Mouse (Mus musculus) heart, adult 2 months (tissue): Measurements from ENCODE around the gene Lrrc45. TPM values are rescaled to one million over a fixed set of nuclear protein-coding genes. Genes with fewer than 3 reads are reported as not detected.

Experiments
- DNase-seq, 2 experiments: peaks; one replicate each; pipeline ENCODE4 v3.0.0; 2021
- H3K27ac ChIP-seq: fragments of 200-600 bp; 2 replicates; pipeline ENCODE4 v1.8.1; 2022
- H3K27me3 ChIP-seq: fragments of 200-500 bp; 2 replicates; pipeline ENCODE4 v1.6.1; 2012; ENCODE audit warnings: mild to moderate bottlenecking, low read length, inconsistent platforms, mixed read lengths; ENCODE audit not compliant: control insufficient read depth, insufficient read depth
- H3K36me3 ChIP-seq: fragments of 200-500 bp; 2 replicates; pipeline ENCODE4 v1.6.1; 2012; ENCODE audit warnings: low read length, inconsistent platforms; ENCODE audit not compliant: control insufficient read depth, insufficient read depth
- H3K4me1 ChIP-seq: fragments of 200-500 bp; 2 replicates; pipeline ENCODE4 v1.6.1; 2011; ENCODE audit warnings: low read length; ENCODE audit not compliant: control insufficient read depth, insufficient read depth
- H3K4me3 ChIP-seq: fragments of 200-600 bp; 2 replicates; pipeline ENCODE4 v1.8.1; 2022
- H3K79me2 ChIP-seq: fragments of 200-500 bp; replicated peaks from 2 replicates; pipeline ENCODE4 v1.6.1; 2012; ENCODE audit warnings: mild to moderate bottlenecking, inconsistent platforms, low read length, moderate library complexity, mixed read lengths; ENCODE audit not compliant: control insufficient read depth, insufficient read depth
- H3K9ac ChIP-seq: fragments of 200-500 bp; 2 replicates; pipeline ENCODE4 v1.6.1; 2012; ENCODE audit warnings: low read depth, mild to moderate bottlenecking, control low read depth, inconsistent platforms, low read length, mixed read lengths
- CTCF ChIP-seq: fragments of 200-600 bp; IDR thresholded peaks from 2 replicates; pipeline ENCODE4 v1.8.1; 2022; ENCODE audit warnings: antibody characterized with exemption, mild to moderate bottlenecking, moderate library complexity
- EP300 ChIP-seq: fragments of 200-500 bp; IDR thresholded peaks from 2 replicates; pipeline ENCODE4 v1.6.1; 2011; ENCODE audit warnings: low read depth, low read length, control low read depth; ENCODE audit not compliant: insufficient read depth
- POLR2A ChIP-seq: fragments of 200-500 bp; IDR thresholded peaks from 2 replicates; pipeline ENCODE4 v1.6.1; 2011; ENCODE audit warnings: mild to moderate bottlenecking, low read depth, low read length, control low read depth; ENCODE audit not compliant: insufficient read depth
- WGBS: fragments of 180-500 bp; shearing (Covaris S2); methylation state at CpG from one replicate; pipeline ENCODE4 v1.1.7; 2018; 5-methylcytosine and 5-hydroxymethylcytosine counted together
- intact Hi-C: fragments of 180-260 bp; cut with DNase I; formaldehyde crosslinking; loops from one replicate; pipeline ENCODE4 v1.15.1; 2025
- polyA plus RNA-seq: library from polyadenylated mRNA; depleted of rRNA; stranded (reverse); fragments of >200 nt; gene quantifications from 2 replicates; pipeline ENCODE4 v1.2.3, GENCODE M21; 2012
- total RNA-seq, 2 experiments: library from RNA; stranded (reverse); gene quantifications; 2 replicates each; pipeline ENCODE4 v1.2.3; 2021

Lrrc45 gene
- total and polyA plus RNA-seq, 3 experiments: 4.2 to 12.7 (median 4.5) TPM

- WGBS: 22% methylated on average over 21 of the region's 21 CpGs
- TF ChIP-seq POLR2A (no peak), CTCF (no peak), EP300 (no peak)
- Histone ChIP-seq H3K9ac (peak overlapping the region; percentile 81), H3K4me3 (peak overlapping the region; percentile 58), H3K27ac (no peak overlapping the region), H3K79me2 (no peaks in the 10 kb centered on the region), H3K36me3 (no peaks in the 10 kb centered on the region), H3K27me3 (0 out of 2 replicates have a peak, but pooled peaks cover 1% of the 10 kb centered on the region), H3K4me1 (peaks cover 3% of the 10 kb centered on the region)
- intact Hi-C loops: loop anchor here (10.0 kb wide), 1 partner anchor 323 kb away; no protein-coding TSS in a partner anchor
- no peak for DNase-seq
These were observed 8.4 kb downstream of the Lrrc45 start for GRCm38 (mm10) chr11:120722067-120722630.

GRCm38 (mm10) chr11:120722761-120723382 is 9.1 kb downstream of the Lrrc45 start:
- Histone ChIP-seq H3K27ac (no peak overlapping the region), H3K27me3 (0 out of 2 replicates have a peak, but pooled peaks cover 1% of the 10 kb centered on the region), H3K79me2 (no peaks in the 10 kb centered on the region), H3K9ac (no peak overlapping the region), H3K36me3 (no peaks in the 10 kb centered on the region), H3K4me3 (no peak overlapping the region), H3K4me1 (peaks cover 3% of the 10 kb centered on the region)
- intact Hi-C loops: loop anchor here (10.0 kb wide), 1 partner anchor 322 kb away; no protein-coding TSS in a partner anchor
- WGBS: 91% methylated on average over 11 of the region's 11 CpGs
- no peak for DNase-seq
- TF ChIP-seq POLR2A (0 out of 2 replicates have a peak, but pooled peaks have one; percentile 5), EP300 (no peak), CTCF (no peak)

GRCm38 (mm10) chr11:120723509-120723908 is 9.8 kb downstream of the Lrrc45 start:
- no peaks in the 10 kb centered on the region for H3K36me3 ChIP-seq
- no peak overlapping the region for H3K9ac ChIP-seq
- intact Hi-C loops: loop anchor here (10.0 kb wide), 1 partner anchor 321 kb away; no protein-coding TSS in a partner anchor
- no peak for TF ChIP-seq CTCF
- TF ChIP-seq EP300: no peak
- TF ChIP-seq POLR2A: no peak
- no peaks in the 10 kb centered on the region for H3K79me2 ChIP-seq
- peaks cover 3% of the 10 kb centered on the region for H3K4me1 ChIP-seq
- H3K4me3 ChIP-seq: no peak overlapping the region
- DNase-seq: no peak
- no peak overlapping the region for H3K27ac ChIP-seq
- WGBS: 94% methylated on average over 7 of the region's 7 CpGs
- H3K27me3 ChIP-seq: 0 out of 2 replicates have a peak, but pooled peaks cover 1% of the 10 kb centered on the region

DNA sequence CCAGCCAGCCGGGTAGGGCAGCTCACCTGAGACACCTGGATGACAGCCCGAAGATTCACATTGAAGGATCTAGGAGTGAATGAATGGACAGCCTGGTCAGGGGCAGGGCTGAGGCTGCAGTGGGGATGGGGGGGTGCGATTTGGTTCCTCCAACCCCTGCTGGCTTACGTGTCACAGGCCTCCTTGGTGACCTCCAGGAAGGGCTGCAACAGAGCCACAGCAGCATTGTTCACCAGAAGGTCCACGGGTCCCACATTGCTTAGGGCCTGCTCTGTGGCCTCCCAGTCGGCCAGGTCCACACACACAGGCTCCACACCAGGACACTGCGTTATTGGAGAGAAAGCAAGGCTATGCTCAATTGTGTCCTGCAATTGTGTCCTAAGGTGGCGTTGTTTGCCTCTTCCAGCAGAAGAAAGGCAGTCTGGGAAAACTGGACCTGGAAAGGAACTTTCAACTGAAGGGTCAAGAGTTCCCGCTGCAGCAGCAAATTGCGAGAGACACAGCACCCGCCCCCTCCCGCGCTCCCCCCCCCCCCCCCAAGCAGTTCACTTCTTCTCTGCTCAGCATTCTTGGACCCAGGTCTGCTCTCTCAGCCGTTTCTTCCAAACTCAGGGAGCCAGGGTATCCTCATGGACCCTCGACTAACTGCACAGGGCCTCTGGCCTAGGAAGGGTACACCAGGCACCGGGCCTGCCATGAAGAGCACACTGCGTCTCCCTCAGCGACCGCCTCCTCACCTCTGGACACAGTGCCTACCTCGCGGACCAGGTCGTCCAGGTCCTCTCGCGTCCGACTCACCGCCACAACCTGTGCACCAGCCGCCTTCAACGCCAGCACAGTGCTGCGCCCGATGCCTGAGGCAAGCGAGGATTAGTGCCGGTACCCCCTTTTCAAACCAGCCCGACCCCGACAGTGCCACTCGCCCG is 12.8 kb downstream of the Lrrc45 start:
- Histone ChIP-seq H3K27me3 (0 out of 2 replicates have a peak, but pooled peaks cover 1% of the 10 kb centered on the region), H3K27ac (peak overlapping the region; percentile 51; the same call in 1 of the 2 replicates), H3K36me3 (no peaks in the 10 kb centered on the region), H3K9ac (peak overlapping the region; percentile 87), H3K79me2 (no peaks in the 10 kb centered on the region), H3K4me3 (peak overlapping the region; percentile 61), H3K4me1 (peaks cover 2% of the 10 kb centered on the region; the same call in 1 of the 2 replicates)
- 21% methylated on average over 34 of the region's 36 CpGs for WGBS
- no peak for DNase-seq
- intact Hi-C loops: loop anchor here (10.0 kb wide), 1 partner anchor 318 kb away; no protein-coding TSS in a partner anchor
- no peak for TF ChIP-seq EP300
- no peak for TF ChIP-seq POLR2A
- TF ChIP-seq CTCF: no peak

DNA sequence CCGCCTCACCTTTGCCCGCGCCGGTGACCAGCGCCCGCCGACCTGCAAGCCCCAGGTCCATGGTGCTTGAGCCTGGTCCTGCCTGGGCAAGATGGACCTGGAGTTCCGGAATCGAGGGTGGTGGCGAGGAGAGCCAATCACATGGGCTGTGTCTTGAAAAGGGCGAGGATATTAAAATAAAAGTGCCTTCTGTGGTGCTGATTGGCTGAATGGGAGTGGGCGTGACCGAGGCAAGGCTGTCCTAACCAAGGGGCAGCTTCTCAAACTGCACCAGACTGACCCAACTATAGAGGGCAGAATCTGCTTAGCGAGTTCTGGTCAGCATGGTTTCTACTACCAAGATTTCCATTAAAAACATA is 13.4 kb downstream of the Lrrc45 start, which contains the start of gene Dcxr:
Gene Dcxr (minus strand): TSS at position 113 of the 359 bp plus-strand sequence.
- Histone ChIP-seq H3K9ac (peak within 1 kb of the TSS; percentile 87), H3K4me1 (peaks cover 5% of the 10 kb centered on the region), H3K36me3 (no peaks in the 10 kb centered on the region), H3K27me3 (no peaks in the 10 kb centered on the region), H3K27ac (peak within 1 kb of the TSS; percentile 51; the same call in 1 of the 2 replicates), H3K79me2 (no peaks in the 10 kb centered on the region), H3K4me3 (peak within 1 kb of the TSS; percentile 61)
- intact Hi-C loops: loop anchor here (10.0 kb wide), 1 partner anchor 318 kb away; no protein-coding TSS in a partner anchor
- peak; percentile 83 to 92 for DNase-seq
- 2% methylated on average over 14 of the region's 14 CpGs for WGBS
- peak; percentile 74 for TF ChIP-seq POLR2A
- 0 out of 2 replicates have a peak, but pooled peaks have one; percentile 41 for TF ChIP-seq EP300
- TF ChIP-seq CTCF: peak; percentile 74
